Mouse (Mus musculus) spleen, adult 12 weeks (tissue): ENCODE results near the gene Dnah10.

Source experiments
- DNase-seq: peaks from one replicate; pipeline ENCODE4 v3.0.0; 2022; ENCODE audit warnings: low spot score

The Dnah10 gene

GRCm38 (mm10) chr5:124812466-124812865 lies 87.6 kb downstream of the Dnah10 start:
- no peak for DNase-seq

GRCm38 (mm10) chr5:124814797-124815196 lies 89.9 kb downstream of the Dnah10 start:
- DNase-seq = no peak

- no peak for DNase-seq
Measured at GRCm38 (mm10) chr5:124817050-124817449, 92.2 kb downstream of the Dnah10 start.

GRCm38 (mm10) chr5:124822128-124822894 lies 97.4 kb downstream of the Dnah10 start:
- DNase-seq = no peak

- DNase-seq = no peak
Measured at GRCm38 (mm10) chr5:124830331-124830730, 105.4 kb downstream of the Dnah10 start.

- no peak for DNase-seq
Measured at GRCm38 (mm10) chr5:124835218-124835617, 110.3 kb downstream of the Dnah10 start.

GRCm38 (mm10) chr5:124836075-124836474 lies 111.2 kb downstream of the Dnah10 start:
- DNase-seq = no peak

GRCm38 (mm10) chr5:124836621-124837020 lies 111.7 kb downstream of the Dnah10 start:
- no peak for DNase-seq

GRCm38 (mm10) chr5:124840202-124840601 lies 115.3 kb downstream of the Dnah10 start:
- DNase-seq = no peak

- DNase-seq = no peak
Measured at GRCm38 (mm10) chr5:124840669-124841068, 115.8 kb downstream of the Dnah10 start.

- DNase-seq = no peak
Measured at GRCm38 (mm10) chr5:124843386-124843785, 118.5 kb downstream of the Dnah10 start.

GRCm38 (mm10) chr5:124844929-124845328 lies 120.0 kb downstream of the Dnah10 start:
- no peak for DNase-seq

GRCm38 (mm10) chr5:124847014-124847413 lies 122.1 kb downstream of the Dnah10 start:
- DNase-seq = no peak

GRCm38 (mm10) chr5:124848994-124849393 lies 124.1 kb downstream of the Dnah10 start:
- no peak for DNase-seq

GRCm38 (mm10) chr5:124851572-124851971 lies 126.7 kb downstream of the Dnah10 start:
- DNase-seq = no peak

GRCm38 (mm10) chr5:124852294-124852693 lies 127.4 kb downstream of the Dnah10 start:
- no peak for DNase-seq

- no peak for DNase-seq
Measured at GRCm38 (mm10) chr5:124853079-124853478, 128.2 kb downstream of the Dnah10 start.

GRCm38 (mm10) chr5:124854202-124854601 lies 129.3 kb downstream of the Dnah10 start:
- no peak for DNase-seq

GRCm38 (mm10) chr5:124860013-124860412 lies 135.1 kb downstream of the Dnah10 start:
- DNase-seq = no peak

- DNase-seq = peak; percentile 3
Measured at GRCm38 (mm10) chr5:124861463-124861862, 136.6 kb downstream of the Dnah10 start.

- peak; percentile 93 for DNase-seq
Measured at GRCm38 (mm10) chr5:124862013-124862866, 137.4 kb downstream of the Dnah10 start, which contains the start of the genes Ccdc92 and Zfp664. Ccdc92 (minus strand) TSS chr5:124862424. Zfp664 (plus strand) TSS chr5:124862691.

- DNase-seq = peak; percentile 7
Measured at GRCm38 (mm10) chr5:124862871-124863741, 138.2 kb downstream of the Dnah10 start.
